Mouse (Mus musculus) kidney, postnatal 14 days (tissue): ENCODE measurements around the gene Dynll1.

ENCODE experiments used
- DNase-seq: peaks from one replicate; pipeline ENCODE4 v3.0.0; 2022; ENCODE audit warnings: mixed read lengths

Gene Dynll1

DNA sequence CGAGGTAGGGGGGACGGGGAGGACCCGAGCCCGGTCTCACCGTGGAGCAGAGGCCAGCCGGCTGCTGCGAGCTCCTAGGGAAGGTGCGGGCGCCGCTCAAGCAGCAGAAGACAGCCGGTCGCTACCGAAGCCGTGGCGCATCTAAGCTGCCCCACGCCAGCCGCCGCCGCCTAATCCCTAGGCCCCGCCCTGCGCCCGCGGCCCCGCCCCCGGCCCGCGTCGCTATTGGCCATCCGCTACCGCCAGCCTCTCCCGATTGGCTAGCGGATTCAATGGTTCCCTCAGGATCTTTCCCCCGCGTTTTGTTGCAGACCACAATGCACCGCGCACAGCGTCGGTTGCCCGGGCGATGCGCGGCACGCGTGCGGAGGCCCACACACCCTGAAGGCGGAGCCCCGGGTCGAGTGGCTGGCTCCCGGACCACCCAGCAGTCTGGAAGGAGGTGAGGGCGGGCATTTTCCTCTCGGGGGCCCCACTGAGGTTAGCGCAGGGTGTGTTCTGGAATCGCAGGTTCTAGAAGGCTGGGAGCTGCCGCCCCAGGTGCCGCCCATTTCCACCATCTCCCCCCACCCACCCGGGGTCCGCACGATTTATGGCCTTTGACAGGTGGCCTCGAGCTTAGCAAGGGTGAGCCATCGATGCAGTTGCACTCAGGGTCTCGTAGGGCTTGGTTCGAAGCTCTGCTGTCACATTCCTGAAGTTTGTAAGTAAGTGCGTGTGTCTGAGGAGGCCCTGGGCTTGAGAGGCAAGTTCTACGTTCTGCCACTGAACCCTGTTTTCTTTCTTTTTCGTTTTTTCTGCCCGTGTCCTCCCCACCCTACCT is at the start of gene Dynll1:
Gene Dynll1 (minus strand): TSS at position 208 of the 823 bp plus-strand sequence.
- peak; percentile 100 for DNase-seq

DNA sequence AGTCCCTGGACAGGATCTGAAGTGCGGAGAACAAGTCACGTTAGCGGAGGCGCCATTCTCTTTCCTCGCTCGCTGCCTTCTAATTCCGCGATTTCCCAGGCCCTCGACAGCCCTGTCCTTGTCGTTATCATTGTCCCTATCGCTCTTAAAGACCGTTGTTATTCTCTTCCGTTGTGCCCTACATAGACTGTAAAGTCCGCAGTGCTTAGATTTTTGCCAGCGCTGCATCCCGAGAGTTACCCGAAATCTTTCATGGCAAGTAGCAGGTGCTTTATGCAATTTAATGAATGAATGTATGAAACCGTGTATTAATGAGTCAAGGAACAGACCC is 48.4 kb upstream of the Dynll1 start:
- DNase-seq = no peak

GRCm38 (mm10) chr5:115348546-115349224 is 47.9 kb upstream of the Dynll1 start, which contains the start of gene Cox6a1:
Gene Cox6a1 (minus strand): TSS chr5:115348981.
- DNase-seq = peak; percentile 100

DNA sequence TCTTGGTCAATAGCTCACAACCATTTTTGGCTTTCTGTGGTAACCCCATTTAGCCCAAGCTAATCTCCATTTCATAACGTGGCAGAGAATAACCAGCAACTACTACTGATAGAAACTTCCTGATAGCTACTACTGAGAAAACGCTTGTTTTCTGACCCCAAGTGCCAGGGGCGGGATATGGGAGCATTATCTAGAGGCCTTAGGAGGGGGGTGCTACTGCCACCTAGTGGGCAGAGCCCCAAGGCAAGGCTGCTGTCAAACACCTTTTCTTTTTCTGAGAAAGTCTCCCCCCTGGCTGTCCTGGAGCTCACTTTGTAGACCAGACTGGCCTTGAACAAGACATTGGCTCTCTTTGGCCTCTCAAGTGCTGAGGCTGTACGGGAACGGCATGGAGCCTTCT is 46.8 kb upstream of the Dynll1 start:
- peak; percentile 89 for DNase-seq

GRCm38 (mm10) chr5:115341314-115342165 is 40.7 kb upstream of the Dynll1 start:
- DNase-seq = no peak

DNA sequence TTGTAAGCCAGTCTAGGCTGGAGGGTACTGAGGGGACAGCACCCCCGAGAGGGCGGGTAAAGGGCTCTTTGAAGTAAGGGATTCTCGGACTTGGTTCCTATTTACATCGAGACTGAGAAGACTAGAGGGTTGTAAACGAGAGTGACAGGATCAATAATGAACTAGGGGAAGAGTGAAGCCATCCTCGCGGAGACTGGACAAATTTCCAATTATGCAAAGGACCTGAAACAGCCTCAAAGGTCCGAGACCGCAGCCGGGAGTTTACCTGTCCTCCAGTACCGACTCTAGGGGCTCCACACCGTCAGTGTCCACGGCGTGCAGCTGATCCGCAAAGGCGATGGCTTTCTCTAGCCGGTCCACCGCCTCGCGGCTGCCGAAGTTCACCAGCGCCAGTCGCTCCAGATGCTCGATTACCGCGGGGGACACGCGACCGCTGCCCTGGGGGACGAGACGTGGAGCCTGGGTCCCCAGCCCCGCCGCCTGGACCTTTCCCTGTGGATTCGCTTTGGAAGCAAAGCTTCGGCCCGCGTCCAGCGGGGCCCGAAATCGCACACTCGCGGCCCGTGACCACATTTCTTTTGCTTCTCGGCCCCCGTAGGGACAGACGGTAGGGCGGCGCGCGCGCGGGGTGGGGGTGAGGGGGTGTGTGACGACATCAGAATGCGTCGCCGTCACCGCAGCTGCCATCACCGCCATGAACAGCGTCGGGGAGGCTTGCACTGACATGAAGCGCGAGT is 39.9 kb upstream of the Dynll1 start, which contains the start of the genes Gatc and Triap1:
Gene Gatc (minus strand): TSS at position 602 of the 737 bp plus-strand sequence.
Gene Triap1 (plus strand): TSS at position 649 of the 737 bp plus-strand sequence.
- DNase-seq = peak; percentile 92

- DNase-seq = no peak
Observed at GRCm38 (mm10) chr5:115340007-115340406, 39.2 kb upstream of the Dynll1 start.

DNA sequence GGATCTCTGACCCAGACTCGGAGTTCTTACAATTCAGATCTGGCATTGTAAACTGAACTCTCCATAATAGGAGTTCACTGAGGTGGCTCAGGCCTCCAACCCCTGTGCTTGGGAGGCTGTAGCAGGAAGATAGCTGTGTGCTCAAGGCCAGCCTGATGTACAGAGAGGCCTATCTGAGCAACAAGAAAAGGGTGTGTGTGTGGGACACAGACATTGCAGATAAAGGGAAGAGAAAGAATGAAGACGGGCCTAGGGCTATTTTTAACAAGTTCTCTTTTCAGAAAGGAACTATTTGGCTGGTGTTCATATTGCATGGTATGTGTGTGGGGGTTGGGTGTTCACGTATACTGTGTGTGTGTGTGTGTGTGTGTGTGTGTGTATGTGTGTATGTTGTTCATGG is 32.8 kb upstream of the Dynll1 start:
- no peak for DNase-seq

GRCm38 (mm10) chr5:115330955-115331354 is 30.2 kb upstream of the Dynll1 start:
- no peak for DNase-seq

GRCm38 (mm10) chr5:115327610-115328548 is 27.1 kb upstream of the Dynll1 start:
- peak; percentile 39 for DNase-seq

- DNase-seq = peak; percentile 98
Observed at GRCm38 (mm10) chr5:115326875-115327609, 26.2 kb upstream of the Dynll1 start, which contains the start of gene Srsf9. Gene Srsf9 (plus strand): TSS chr5:115327177.

- DNase-seq = no peak
Observed at GRCm38 (mm10) chr5:115326256-115326831, 25.5 kb upstream of the Dynll1 start.

DNA sequence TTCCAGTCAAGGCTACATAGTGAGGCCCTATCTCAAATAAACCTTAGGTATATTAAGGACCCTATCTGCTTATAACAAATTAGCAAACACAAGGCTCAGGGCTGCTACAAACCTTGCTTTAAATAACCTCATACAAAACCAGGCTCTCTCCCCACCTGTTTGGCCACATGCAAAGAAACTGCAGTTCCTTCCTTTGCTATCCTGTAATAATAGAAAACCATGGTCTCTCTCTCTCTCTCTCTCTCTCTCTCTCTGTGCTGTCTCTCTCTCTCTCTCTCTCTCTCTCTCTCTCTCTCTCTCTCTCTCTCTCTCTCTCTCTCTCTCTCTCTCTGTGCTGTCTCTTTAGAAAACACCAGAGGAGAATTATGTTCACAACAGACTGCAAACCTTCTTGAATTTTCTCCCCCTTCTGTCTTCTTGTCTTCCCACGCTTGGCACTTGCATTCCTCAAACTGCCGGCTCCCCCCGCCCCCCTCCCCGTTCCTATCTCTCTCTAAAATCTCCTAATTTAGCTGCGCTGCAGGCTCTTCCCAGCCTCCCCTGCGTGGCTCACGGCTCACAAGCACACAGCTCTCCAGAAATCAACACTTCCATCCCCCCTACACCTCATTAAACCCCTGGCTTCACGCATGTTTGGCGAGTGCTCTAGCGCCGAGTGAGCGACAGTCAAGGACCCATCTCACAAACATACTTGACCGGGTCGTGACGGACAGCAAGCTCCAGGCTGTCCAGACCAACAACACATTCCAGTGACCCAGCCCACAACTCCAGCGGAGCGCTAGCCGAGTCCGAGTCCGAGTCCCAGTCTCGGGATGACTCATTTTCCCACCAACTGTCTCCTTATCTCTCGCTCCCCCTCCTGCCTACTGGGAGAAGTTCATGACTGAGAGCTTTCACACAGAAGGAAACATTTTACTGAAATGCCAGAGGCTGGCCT is 18.5 kb upstream of the Dynll1 start:
- peak; percentile 86 for DNase-seq

DNA sequence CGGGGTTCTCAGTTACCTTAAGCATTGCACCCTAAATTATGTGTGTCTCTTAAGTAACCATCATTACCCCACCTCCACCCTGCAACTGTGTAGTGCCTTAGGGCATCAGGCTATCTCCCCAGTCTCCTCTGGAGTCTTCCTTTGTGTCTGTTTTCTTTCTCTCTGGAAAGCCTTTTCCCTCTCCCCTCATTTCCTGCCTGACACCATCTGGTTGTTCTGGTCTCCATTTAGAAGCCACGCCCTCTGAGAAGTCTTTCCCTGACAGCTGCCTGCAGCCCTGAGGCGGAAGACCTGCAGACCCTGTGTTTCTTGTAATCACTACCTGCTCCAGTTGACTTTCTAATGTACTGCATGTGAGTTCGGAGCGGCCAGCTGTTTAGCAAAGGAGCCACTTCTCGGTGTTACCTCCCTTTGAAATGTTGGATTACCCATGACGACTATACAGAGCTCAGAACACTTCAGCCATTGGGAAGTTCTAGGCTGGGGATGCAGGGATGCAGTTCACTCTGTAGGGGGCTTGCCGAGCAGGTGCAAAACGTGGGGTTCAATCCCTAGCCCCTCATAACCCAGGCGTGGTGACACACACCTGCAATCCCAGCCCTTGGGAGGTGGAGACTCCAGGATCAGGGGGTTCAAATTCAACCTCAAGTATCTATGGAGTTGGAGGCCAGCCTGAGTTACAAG is 17.0 kb upstream of the Dynll1 start:
- DNase-seq = peak; percentile 27

DNA sequence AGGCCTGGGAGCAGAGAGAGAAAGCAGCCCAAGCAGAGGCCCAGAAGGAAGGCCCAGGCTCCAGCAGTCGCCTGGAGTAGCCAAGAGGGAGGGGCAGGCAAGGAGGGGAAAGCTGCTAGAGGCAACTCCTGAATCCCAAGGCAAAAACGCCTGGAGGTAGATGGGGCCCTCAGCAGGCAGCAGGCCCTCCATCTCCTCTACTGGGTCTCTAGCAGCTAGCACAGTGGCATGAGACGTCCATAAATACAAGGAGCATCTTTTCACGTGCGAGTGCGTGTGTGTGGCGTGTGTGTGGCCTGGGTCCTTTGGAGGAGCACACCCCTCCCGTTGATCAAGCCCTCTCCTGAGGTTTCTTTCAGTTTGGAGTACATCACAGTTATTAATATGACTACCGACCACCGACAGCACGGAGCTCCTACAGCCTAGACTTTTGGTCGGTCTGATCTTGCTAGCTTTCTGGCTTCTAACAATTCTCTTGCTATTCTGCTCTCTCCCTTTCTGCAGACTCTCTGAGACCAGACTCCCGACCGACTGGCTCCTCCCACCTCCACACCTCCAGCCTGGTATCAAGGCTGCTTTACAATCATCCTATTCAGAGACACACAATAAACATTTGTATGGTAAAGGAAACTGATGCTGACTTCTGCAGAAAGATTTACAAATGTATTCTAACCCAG is 16.3 kb upstream of the Dynll1 start:
- no peak for DNase-seq

DNA sequence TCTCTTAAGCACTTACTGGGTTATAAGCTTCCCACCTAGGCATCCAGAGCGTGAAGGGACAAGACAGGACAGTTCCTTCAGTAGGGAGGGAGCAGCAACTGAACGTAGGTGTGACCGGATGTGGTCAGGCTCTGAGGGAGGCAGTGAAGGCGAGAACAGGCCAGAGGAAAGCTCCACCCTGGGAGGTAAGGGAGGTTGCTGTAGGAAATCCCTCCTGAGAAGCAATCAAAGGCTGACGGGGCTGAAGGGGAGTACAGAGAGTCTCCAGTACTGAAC is 12.8 kb upstream of the Dynll1 start:
- no peak for DNase-seq

DNA sequence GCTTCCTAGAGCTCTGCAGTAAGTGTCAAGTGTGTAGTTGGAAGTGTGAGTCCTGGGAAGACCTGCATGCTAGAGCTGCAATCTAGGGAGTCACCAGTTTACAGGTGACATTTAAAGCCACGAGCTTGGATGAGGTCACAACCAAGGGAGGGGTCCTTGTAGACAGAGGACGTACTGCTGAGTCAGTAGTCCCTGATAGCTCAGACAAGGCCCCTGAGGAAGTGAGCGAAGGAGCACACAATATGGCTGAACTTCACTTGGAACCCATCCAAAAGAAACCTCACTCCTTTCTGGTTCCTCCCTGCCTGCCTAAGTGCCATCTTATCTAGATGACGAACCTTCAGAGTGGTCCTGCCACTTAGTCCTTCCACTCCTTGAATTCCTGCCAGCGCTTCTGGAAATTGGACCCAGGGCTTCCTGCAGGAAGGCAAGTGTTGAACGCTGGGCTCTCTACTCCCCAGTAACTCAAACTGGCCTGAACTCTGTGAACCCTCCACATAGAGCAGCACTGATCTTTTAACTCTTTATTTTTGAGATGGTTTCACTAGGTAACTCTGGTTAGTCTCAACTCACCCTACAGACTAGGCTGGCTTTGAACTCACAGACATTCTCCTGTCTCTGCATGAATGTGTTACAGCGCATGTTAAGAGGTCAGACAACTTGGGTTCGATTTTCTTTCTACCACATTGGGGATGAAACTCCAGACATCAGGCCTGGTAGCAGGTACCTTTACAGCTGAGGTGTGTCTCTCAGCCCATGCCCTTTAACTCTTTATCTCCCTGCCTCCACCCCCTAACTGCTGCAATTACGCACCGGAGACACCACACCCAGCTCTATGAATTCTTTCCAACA is 12.2 kb upstream of the Dynll1 start:
- DNase-seq = no peak
